Mouse (Mus musculus): ENCODE measurements around the gene Npm1.
A peak's percentile ranks its signal among the peaks of the same experiment; 100 is the strongest.

Npm1 gene

DNA sequence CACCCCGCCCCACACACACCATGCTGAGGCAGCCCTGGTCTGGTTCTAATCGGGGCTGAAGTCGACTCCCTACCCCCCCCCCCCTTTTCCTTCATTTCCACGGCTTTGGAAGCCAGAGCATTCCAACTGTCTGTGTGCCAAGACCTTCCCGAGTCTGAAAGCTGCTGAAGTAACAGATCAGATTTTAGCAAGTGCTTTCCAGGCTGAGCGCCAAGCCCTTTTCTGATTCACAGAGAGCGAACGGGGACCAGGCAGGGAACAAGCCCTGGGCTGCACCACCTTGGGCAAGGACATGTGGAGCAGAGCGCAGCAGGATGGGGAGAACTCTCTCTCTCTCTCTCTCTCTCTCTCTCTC is 16.9 kb downstream of the Npm1 start:
- no peak for DNase-seq (ENCODE audit: low read depth, low spot score)

DNA sequence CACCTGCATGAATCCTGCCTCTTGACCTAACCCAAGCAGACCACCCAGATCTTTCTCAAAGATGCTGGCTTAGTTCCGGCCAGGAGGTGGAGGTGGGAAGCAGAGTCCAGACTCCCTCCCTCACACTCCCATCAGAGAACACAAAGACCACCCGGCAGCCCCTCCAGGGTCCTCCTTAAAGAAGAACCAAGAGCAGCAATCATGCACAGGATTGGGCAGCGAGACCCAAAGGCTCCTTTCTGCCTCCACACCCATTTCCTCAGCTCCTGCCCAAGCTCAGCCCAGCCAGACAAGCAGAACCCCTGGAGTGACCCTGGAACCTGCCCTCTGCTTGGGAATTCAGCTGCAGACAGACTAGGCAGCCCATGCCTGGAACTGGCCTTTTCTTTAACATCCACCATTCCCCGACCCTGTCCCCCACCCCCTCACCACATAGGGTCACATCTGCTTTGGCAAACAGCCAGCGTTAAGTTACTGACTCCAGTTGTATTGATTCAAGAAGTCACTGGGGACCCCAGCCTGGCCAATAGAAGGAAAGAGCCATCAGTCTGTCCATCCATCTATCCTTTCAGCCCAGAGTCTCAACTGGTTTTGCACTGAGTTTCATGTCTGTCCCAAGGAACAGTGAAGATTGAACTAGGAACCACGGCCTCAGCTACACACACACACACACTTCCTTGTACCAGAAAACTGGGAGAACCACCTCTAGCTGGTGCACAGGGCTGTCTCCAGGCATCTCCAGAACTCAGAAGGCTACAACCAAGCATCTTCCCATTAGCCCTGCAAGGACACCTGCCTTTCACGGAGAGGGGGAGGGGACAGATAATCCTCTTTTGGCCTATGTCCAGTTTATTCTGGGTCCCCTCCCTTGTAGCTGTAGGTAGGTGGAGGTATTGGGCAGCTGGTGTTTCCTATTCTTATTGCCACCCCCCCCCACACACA is 17.5 kb downstream of the Npm1 start:
- DNase-seq (ENCODE audit: low read depth, low spot score): no peak

DNA sequence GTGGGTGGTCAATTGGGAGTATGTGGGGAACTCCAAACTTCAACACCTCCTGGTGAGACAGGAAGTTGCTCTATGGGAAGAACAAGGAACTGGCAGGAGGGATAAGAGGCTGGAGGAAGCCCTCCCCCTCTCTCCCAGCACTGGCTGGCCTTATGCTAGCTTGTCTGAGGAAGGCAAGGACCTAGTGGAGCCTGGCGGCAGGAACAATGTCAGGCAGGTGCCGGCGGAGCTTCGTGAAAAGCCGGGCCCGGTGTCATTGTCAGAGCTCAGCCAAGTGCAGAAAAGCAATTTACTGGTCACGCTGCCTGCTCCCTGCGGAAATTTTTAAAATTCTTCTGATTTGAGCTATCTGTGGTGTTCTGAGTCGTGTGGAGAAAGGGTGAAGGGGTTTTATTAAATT is 19.1 kb downstream of the Npm1 start:
- DNase-seq (ENCODE audit: low read depth, low spot score): no peak

DNA sequence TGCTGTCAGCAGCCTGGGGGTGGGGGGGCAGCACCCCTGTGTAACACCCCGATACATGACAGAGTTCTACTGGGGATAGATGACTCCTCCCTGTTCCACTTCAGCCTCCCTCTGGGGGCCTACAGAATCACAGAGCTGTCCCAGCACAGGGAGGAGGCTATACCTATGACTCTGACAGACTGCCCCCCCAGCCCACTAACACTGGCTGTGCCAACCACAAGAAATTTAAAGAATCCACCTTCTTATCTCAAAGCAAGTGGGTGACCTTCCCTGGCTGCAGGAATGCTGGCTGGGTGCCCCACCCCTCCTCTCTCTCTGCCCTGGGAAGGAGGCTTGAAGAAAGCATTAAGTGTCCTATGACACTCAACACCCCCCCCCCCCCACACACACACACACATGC is 20.2 kb downstream of the Npm1 start:
- DNase-seq (ENCODE audit: low read depth, low spot score): no peak

DNA sequence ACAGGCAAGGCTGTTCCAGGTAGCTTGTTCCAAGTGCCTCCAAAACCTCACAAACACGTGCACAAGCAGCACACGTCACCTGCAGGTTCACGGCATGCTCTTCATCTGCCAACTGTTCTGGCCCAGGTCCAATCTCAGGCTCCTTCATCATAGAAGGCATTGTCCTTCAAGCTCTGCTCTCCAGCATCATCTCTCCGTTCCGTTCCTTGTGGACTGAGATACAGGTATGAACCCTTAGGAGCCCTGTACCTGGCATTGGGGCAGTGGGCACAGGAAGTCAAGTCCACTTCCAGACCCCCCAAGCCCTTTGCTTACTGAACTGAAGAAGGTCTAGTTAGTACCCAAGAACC is 22.9 kb downstream of the Npm1 start:
- DNase-seq (ENCODE audit: low read depth, low spot score): no peak

DNA sequence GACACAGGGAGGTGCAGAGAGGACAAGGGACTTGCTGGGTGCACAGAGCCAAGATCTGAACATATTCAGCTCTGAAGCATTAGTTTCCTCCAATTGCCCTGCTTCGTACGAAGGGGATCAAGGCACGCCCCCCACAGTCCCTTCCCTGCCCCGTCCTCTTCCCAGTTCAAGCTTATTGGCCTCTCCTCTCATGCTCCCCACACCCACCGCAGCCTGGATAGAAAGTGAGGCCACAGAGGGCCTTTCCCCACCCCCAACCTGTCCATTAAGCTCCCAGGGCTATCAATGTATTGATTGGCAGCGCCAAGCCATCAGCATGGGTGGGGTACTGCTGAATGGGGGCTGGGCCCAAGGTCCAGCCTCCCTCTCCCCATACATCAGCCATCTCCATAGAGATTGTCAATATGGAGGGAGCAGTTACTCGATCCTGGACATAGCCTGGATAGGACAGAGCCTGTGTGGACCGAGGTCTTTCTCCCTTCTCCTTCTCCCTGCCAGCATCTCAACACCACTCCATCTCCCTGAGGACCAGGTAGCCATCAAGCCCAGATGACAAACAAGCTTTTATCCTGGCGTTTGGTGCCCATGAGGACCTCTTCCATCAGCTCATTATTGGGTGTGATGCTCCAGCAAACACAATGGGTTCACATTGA is 23.4 kb downstream of the Npm1 start:
- DNase-seq (ENCODE audit: low read depth, low spot score): no peak

DNA sequence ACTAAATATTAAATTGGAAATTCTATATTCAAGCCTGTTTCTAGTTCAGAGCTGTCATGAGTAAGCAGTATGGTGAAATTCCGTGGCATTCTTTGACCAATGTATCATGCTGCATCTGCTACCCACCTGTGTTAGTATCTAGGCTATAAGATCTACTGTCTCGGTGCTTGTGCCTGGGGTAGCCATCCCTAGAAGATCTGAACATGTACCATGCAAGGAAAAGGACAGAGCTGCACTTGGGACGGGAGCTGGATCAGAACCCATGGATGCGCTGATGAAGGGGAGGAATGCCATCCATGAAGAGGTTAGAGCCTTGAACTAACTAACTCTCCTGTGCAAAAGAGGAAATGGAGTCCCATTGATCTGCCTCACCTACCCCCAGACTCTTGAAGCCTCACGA is 24.3 kb downstream of the Npm1 start:
- no peak for DNase-seq (ENCODE audit: low read depth, low spot score)

DNA sequence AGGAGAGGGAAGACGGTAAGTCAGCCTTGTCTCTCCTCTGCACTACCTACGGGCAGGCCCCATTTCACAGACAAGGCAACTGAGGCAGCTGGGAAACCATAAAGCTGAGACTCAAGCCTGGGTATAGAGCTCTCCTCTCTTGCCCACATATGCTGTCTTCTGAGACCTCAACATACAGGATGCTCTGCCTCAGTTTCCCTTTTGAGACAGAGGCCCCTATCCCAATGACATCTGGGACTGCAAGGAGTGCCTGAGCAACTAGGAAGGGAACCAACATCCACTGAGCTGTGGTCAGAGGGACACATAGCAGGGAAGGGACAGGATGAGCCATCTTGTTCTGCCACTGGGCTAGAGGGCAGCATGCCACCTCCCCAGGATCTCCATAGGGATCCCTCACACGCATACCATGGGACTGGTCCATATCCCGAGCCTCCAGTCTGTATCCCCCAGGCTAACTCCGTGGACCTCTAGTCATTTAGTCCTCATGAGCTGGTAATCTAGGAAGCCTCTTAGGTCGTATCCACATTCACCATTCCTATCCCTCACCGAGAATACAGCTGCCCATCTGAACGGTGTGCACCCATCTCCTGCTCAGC is 28.5 kb downstream of the Npm1 start:
- DNase-seq (ENCODE audit: low read depth, low spot score): no peak

DNA sequence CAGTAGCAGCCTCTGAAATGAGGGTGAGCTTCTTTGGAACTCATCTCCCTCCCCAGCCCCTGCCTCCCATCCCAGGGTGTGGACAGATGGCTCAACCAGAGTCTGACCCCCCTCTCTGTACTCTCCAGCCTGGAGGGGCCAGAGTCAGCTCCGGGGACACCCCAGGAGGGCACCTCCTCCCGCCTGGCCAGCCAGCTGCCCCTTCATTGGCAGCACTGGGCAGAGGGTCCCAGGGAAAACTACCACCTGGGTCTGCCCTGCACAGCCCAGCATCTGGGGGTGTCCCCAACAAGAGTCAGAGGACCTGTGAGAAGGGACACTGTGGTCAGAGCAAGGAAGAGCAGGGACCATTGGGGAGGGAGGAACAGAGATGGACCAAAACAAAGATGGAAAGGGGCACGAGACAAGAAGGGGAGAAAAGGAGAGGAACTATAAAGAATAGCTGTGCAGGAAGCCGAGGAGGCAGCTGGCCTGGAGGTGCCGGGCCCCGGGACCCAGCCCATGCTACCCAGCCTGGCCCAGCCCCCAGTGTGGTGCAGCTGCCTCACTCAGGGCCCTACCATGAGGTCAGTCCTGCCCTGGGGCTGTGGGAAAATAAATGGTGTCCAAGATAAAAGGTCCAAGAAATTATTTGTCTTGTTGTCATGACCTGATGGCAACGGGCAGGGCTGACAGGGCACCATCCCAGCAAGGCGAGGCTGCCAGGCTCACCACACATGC is 30.2 kb downstream of the Npm1 start:
- DNase-seq (ENCODE audit: low read depth, low spot score): no peak

DNA sequence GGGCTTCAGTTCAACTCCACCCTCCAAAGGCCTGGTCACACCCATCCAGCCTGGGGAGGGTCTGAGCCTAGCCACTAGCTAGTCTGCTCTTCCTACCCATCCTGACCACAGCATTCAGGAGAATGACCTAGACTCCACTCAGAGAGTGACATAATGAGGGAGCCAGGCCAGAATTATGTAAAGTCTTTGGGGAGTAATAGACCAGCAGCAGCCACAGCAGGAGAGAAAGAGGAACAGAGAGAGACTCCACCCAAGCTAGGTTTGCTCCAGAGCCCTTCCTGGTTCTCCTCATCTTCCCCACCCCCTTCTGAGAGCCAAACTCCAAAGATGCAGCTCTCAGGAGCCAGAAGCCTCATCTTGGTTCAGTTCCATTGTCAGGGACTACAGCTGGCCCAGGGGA is 35.9 kb downstream of the Npm1 start:
- no peak for DNase-seq (ENCODE audit: low read depth, low spot score)

DNA sequence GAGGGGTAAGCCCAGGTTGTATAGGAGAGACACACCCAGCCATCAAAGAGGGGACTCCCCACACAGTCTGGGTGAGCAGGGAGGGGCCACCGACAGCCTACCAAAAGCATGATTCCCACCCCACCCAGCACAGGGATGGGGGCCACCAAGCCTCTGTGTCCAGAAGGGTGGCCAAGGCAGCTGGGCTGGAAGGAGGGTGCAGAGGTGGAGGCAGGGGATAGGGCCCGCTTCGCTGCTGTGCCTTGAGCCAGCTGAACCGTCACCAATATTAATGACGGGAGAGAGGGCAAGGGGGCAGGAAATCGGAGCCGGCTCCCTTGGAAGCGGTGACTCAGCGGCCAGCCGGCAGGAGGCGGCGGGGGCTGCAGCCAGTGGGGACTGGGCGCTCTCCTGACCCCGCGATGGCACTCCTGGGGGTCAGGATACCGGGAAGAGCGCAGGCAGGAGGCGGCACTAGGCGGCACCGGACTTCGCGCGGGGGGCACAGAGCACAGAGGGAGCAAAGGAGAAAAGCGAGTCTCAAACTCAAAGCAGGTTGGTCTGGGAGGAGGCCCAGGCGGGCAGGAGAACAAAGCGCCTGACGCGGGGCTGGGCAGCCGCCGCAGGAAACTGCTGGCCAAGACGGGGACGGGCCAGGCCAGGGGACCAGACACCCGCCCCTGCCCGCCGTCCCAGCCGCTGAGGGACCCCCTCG is 40.3 kb downstream of the Npm1 start:
- peak; percentile 77 for DNase-seq (ENCODE audit: low read depth, low spot score)

DNA sequence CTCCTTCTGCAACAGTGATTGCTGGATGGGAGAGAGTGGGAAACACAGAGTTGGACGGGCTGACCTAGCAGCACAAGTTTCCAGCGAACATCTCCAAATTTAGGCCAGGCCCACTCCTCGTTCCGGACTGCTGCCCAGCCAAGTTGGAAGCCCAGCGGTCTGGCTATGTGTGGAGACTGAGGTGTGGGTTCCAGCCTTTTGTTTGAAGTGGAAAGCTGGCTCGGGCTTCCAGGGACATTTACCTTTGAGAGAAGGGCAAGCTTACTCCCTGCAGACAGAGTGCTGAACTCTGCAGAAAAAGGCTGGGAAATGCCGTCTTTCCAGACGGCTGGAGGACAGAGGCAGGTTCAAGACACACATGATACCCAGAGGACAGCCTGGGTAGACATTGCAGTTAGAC is 43.5 kb downstream of the Npm1 start:
- no peak for DNase-seq (ENCODE audit: low read depth, low spot score)

DNA sequence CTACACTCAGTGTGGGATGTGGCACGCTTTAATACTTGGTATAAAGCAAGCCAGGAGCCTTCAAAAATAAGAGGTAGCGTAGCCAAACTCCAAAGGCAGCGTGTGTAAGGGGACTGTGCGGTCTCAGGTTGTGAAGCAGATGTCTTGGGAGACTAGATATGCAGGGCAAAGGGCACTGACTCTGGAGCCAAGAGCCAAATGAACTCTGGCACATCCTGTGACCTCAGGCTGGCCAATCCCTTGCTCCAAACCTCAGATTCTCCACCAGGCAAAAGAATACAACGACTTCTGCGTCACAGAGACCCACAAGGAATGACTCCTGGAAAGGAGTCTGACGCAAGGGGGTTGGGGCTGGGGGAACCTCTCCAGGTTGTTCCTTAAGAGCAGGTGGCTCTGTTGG is 43.9 kb downstream of the Npm1 start:
- DNase-seq (ENCODE audit: low read depth, low spot score): no peak

DNA sequence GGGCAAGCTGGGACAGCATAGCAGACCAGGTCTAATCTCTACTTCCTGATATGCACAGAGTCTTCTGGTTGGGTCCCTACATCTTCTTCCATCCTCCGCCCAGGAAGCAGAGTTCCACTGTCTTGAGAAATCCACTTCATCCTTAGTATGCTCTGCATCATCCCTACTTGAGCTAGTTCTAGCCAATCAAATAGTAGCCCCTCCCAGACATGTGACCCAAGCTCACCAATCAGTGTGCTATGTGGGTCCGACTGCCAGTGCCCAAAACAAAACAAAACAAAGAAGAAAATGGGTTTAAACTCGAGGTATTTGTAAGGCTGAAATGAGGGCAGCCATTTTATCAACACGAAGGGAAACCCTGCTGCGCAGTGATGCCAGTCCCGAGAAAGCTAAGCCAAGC is 44.5 kb downstream of the Npm1 start:
- no peak for DNase-seq (ENCODE audit: low read depth, low spot score)

DNA sequence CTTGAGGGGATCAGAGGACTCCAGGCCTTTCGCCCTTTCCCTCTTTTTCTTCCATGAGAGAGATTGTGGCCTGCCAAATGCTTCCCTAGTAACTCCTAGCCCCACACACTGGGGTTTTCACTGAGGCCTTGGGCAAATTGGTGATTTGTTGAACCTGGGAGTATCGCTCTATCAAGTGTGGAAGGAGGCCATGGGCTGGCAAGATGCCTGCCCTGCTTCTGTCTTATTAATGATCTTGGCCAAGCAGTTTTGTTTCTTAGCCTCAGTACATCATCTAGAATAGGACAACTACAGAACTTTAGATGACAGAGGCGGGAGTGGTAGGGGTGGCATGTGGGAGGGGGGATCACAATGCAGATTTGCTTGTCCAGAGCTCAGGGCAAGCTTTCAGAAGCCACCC is 47.2 kb downstream of the Npm1 start:
- no peak for DNase-seq (ENCODE audit: low read depth, low spot score)

DNA sequence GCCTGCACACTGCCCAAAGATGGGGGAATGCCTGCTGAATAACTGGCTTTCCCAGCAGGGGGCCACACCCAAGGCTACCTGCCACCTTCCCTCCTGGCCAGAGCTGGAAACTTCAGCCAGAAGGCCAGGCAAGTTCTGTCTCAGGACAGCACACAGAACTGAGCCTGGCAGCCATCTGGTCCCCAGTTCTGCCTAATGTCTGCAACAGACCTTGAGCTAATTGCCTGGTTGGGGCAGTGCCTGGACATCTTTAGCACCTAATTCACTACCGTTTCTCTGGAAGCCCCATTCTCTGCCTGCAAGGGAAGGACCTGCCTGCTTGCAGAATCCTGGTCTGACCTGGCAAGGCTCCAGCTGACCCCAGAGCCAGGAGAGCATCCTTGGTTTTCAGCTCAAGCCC is 50.6 kb downstream of the Npm1 start:
- no peak for DNase-seq (ENCODE audit: low read depth, low spot score)

DNA sequence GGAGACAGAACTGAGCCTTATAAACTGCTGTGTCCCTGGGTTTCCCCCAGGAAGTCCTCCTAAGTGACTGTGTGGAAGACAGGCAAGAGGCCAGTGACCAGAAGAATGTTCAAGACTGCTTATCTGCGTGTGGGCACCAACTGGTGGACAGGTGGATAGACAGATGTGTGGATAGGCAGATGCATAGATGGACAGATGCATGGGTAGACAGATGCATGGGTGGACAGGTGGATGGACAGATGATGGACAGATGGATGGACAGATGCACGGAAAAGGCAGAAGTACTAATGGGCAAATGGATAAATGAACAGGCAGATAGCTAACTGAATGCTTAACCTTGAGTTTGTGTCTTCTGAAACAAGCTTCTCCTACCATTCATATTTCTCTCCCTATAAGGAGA is 52.9 kb downstream of the Npm1 start:
- no peak for DNase-seq (ENCODE audit: low read depth, low spot score)

DNA sequence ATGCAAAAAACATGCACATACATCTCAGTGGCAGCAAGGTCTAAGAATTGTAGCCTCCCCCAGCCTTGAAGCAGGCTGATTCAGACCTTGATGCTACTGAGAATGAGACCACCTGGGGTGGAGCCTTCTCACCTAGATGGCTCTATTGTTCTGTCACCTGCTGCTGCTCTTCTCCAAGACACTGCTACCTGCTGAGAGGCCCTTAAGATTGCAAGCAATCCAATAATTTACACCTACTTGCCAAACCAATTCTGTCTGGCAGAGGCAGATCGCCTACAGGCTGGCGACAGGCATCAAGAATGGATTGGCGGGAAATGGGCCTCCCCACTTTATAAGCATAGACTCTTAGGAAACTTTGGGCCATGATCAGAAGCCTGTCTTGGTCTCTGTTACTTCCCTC is 55.5 kb downstream of the Npm1 start:
- no peak for DNase-seq (ENCODE audit: low read depth, low spot score)

DNA sequence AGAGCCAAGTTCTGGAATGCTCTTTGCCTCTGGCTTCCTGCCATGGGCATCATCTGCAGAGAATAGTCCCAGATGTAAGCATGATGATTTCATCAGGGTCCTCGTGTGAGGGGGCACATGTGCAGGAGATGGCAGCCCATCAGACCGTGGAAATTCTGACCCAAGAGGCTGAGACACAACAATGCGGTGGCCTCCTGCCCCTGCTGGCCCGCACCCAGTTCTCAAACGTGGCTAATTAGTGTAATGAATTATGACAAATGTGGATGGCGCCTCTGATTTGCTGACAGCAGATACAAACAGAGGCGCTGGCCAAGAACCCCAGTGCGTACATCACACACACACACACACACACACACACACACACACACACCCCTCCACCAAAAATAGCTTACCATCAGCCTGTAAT is 58.1 kb downstream of the Npm1 start:
- no peak for DNase-seq (ENCODE audit: low read depth, low spot score)

DNA sequence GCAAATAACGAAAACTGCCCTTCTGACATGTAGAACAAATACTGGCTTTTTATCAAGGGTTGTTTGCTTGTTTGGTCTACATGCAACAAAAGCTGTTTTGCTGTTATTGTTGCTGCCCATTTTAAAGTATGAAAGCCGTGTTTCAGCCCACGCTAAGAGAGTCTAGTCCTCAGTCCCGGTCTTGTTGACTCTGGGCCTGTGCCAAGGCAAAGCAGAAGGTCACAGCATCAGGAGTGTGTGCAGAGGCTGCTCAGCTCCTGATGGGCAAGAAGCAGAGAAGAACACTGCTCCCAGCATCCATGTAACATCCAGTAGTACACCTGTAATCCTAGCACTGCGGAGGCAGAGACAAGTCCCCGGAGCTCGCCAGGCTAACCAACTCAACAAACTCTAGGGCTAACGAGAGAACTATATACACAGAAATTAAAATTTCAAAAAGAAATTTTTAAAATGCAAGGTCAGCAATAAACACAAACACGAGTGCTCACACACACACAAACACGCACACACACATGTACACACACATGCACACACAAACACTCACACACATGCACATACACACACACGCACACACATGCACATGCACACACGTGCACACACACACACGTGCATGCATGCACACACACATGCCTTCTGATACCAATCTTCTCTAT is 59.6 kb downstream of the Npm1 start:
- DNase-seq (ENCODE audit: low read depth, low spot score): no peak
